Mouse (Mus musculus): ENCODE data around the gene Foxa2.

The Foxa2 gene

GRCm38 (mm10) chr2:148038366-148039310 lies 8.1 kb downstream of the Foxa2 start:
- DNase-seq, result no peak

- DNase-seq, result no peak
Observed at GRCm38 (mm10) chr2:148036611-148037160, 10.1 kb downstream of the Foxa2 start.

- no peak for DNase-seq
Observed at GRCm38 (mm10) chr2:148030991-148031675, 15.6 kb downstream of the Foxa2 start.

- DNase-seq, result no peak
Observed at GRCm38 (mm10) chr2:148030613-148030935, 16.2 kb downstream of the Foxa2 start.

- no peak for DNase-seq
Observed at GRCm38 (mm10) chr2:148029751-148030612, 16.8 kb downstream of the Foxa2 start.

- no peak for DNase-seq
Observed at GRCm38 (mm10) chr2:148029050-148029608, 17.6 kb downstream of the Foxa2 start.

- DNase-seq, result no peak
Observed at GRCm38 (mm10) chr2:148026366-148026765, 20.4 kb downstream of the Foxa2 start.

- no peak for DNase-seq
Observed at GRCm38 (mm10) chr2:148025481-148025880, 21.3 kb downstream of the Foxa2 start.

- DNase-seq, result no peak
Observed at GRCm38 (mm10) chr2:148024268-148024935, 22.4 kb downstream of the Foxa2 start.

GRCm38 (mm10) chr2:148023340-148023806 lies 23.4 kb downstream of the Foxa2 start:
- DNase-seq, result no peak

GRCm38 (mm10) chr2:148021919-148022570 lies 24.7 kb downstream of the Foxa2 start:
- DNase-seq, result no peak

- no peak for DNase-seq
Observed at GRCm38 (mm10) chr2:148021016-148021415, 25.8 kb downstream of the Foxa2 start.

- DNase-seq, result no peak
Observed at GRCm38 (mm10) chr2:148020125-148020524, 26.6 kb downstream of the Foxa2 start.

- no peak for DNase-seq
Observed at GRCm38 (mm10) chr2:148017782-148018690, 28.7 kb downstream of the Foxa2 start.

- DNase-seq, result no peak
Observed at GRCm38 (mm10) chr2:148013382-148013781, 33.4 kb downstream of the Foxa2 start.

- DNase-seq, result no peak
Observed at GRCm38 (mm10) chr2:148009049-148009448, 37.7 kb downstream of the Foxa2 start.

- DNase-seq, result no peak
Observed at GRCm38 (mm10) chr2:148004554-148005521, 41.9 kb downstream of the Foxa2 start.

GRCm38 (mm10) chr2:148003511-148003910 lies 43.3 kb downstream of the Foxa2 start:
- DNase-seq, result no peak

Measured in right cerebral cortex, postnatal 25 days (tissue).